Mouse (Mus musculus) lung, postnatal 0 days (tissue): Measurements from ENCODE around the gene Cdkn1b.

Experiments
- CTCF ChIP-seq: IDR thresholded peaks from 2 replicates; pipeline ENCODE4 v1.5.1; 2016; ENCODE audit warnings: antibody characterized with exemption, mild to moderate bottlenecking
- EP300 ChIP-seq: IDR thresholded peaks from 2 replicates; pipeline ENCODE4 v1.6.1; 2016; ENCODE audit warnings: antibody characterized with exemption, mild to moderate bottlenecking, control low read depth

DNA sequence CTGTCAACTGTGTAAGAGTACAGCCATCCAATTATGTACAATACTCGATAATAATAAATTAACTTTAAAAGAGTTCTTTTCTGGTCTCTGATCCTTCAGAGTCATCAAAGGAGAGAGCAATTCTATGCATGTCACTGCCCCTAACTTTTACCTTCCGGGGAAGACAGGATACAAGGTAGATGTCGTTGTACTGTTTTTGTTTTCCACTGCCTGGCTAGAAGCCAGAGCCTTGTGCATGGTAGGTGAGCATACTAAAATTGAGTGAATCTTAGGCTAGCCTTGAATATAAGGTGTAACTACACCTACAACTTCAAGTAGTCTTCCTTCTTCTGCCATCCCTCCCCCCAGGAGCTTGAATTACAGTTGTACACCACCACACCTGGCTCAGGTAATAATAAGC is 10.9 kb downstream of the Cdkn1b start:
- TF ChIP-seq CTCF = no peak
- no peak for TF ChIP-seq EP300
